9 mouse cellular contexts compared by ENCODE assay signal in genomic region chr11:76469311-76469998, GRCm38 (mm10).
DNase-seq lines count a peak whose midpoint lies in the region; ATAC-seq lines count a peak whose summit lies in the region.
"Had no signal": no experiment of that assay in that cellular context is flagged by ENCODE, and none has a peak within 500 bp of the region (broad histone marks: within the 10 kb centered on the region; RNA-seq: fewer than 3 reads in every experiment).

No protein-coding gene starts in this region.

- no peak for DNase-seq in kidney, adult 11 months
- DNase-seq in Muller cell, postnatal 12 days (ENCODE audit: inconsistent ontology term) = peak; percentile 85
- no peak for DNase-seq in forebrain, embryonic 10.5 days (ENCODE audit: extremely low spot score, low spot score)
- DNase-seq in embryo, embryonic 10 days (ENCODE audit: low spot score) = no peak
- no peak for DNase-seq in left cerebral cortex, adult 18-20 months (ENCODE audit: low spot score in 2 of 2)

- H3K27ac ChIP-seq in kidney, embryonic 14.5 days (ENCODE audit: low read depth, low read length) = 0 out of 2 replicates have a peak overlapping the region, but pooled peaks have one; percentile 8
- H3K27ac ChIP-seq in forebrain, embryonic 10.5 days = peak overlapping the region; percentile 74
- peak overlapping the region; percentile 96 for H3K27ac ChIP-seq in midbrain, embryonic 13.5 days
- H3K27ac ChIP-seq: macrophage had no signal

- 0 out of 2 replicates have a peak overlapping the region, but pooled peaks have one; percentile 1 for H3K9ac ChIP-seq in kidney, embryonic 14.5 days (ENCODE audit: low read depth, low read length)
- H3K9ac ChIP-seq in midbrain, embryonic 13.5 days (replicated peaks) = peak overlapping the region; percentile 25; the same call in 1 of the 2 replicates

- WGBS in kidney, embryonic 14.5 days = 40% methylated on average over 11 of the region's 11 CpGs
- WGBS in forebrain, embryonic 10.5 days = 64% methylated on average over 11 of the region's 11 CpGs
- WGBS in midbrain, embryonic 13.5 days = 49% methylated on average over 11 of the region's 11 CpGs

- H3K9me3 ChIP-seq in kidney, embryonic 14.5 days (ENCODE audit: control insufficient read depth, low read length) = no peaks in the 10 kb centered on the region
- H3K9me3 ChIP-seq in forebrain, embryonic 10.5 days = no peaks in the 10 kb centered on the region
- H3K9me3 ChIP-seq in midbrain, embryonic 13.5 days = no peaks in the 10 kb centered on the region

- no peak for ATAC-seq in kidney, embryonic 14.5 days (ENCODE audit: low FRiP score, low TSS enrichment)
- ATAC-seq in midbrain, embryonic 13.5 days = 0 out of 2 replicates have a peak, but pooled peaks have one; percentile 7
- ATAC-seq in activated CD4-positive, CD25-positive, alpha-beta regulatory T cell, adult 4 months = no peak

- H3K4me1 ChIP-seq in kidney, embryonic 14.5 days (ENCODE audit: control insufficient read depth, insufficient read depth, low read length) = peaks cover 41% of the 10 kb centered on the region
- peaks cover 68% of the 10 kb centered on the region for H3K4me1 ChIP-seq in forebrain, embryonic 10.5 days
- peaks cover 86% of the 10 kb centered on the region for H3K4me1 ChIP-seq in midbrain, embryonic 13.5 days (replicated peaks)

- no peak overlapping the region for H3K4me3 ChIP-seq in kidney, embryonic 14.5 days (ENCODE audit: low read length)
- no peak overlapping the region for H3K4me3 ChIP-seq in forebrain, embryonic 10.5 days
- H3K4me3 ChIP-seq in midbrain, embryonic 13.5 days (replicated peaks) = no peak overlapping the region

- no peak overlapping the region for H3K4me2 ChIP-seq in kidney, embryonic 14.5 days (replicated peaks; ENCODE audit: low read depth, low read length)
- H3K4me2 ChIP-seq in midbrain, embryonic 13.5 days (replicated peaks) = peak overlapping the region; percentile 19; the same call in 1 of the 2 replicates

- H3K27me3 ChIP-seq in kidney, embryonic 14.5 days (ENCODE audit: control insufficient read depth, insufficient read depth, low read length) = no peaks in the 10 kb centered on the region
- peaks cover 25% of the 10 kb centered on the region for H3K27me3 ChIP-seq in forebrain, embryonic 10.5 days (ENCODE audit: poor library complexity, severe bottlenecking)
- no peaks in the 10 kb centered on the region for H3K27me3 ChIP-seq in midbrain, embryonic 13.5 days

- H3K36me3 ChIP-seq in kidney, embryonic 14.5 days (ENCODE audit: control insufficient read depth, insufficient read depth, low read length) = peaks cover 7% of the 10 kb centered on the region; the same call in 1 of the 2 replicates
- H3K36me3 ChIP-seq in forebrain, embryonic 10.5 days (replicated peaks) = 0 out of 2 replicates have a peak, but pooled peaks cover 11% of the 10 kb centered on the region
- H3K36me3 ChIP-seq in midbrain, embryonic 13.5 days = peaks cover 6% of the 10 kb centered on the region; the same call in 1 of the 2 replicates

Comparison
In these comparisons a context has a peak if more than half of its experiments do, and no peak if none do; other contexts are left out.
1. H3K27ac ChIP-seq: peak in every context shown above with its lines; median percentile 96 in midbrain, embryonic 13.5 days; 74 in forebrain, embryonic 10.5 days; 8 in kidney, embryonic 14.5 days.